Mouse (Mus musculus) hindbrain, embryonic 10.5 days (tissue): Measurements from ENCODE around the gene Calhm3. TPM values are rescaled to one million over a fixed set of nuclear protein-coding genes. Genes with fewer than 3 reads are reported as not detected.

ENCODE experiments used
- DNase-seq: peaks from one replicate; pipeline ENCODE4 v3.0.0-alpha.2; 2017; ENCODE audit warnings: low spot score
- H3K27ac ChIP-seq: fragments of 300-500 bp; sonication (generic); 2 replicates; pipeline ENCODE4 v1.5.1; 2016; ENCODE audit warnings: mild to moderate bottlenecking, moderate library complexity
- H3K27me3 ChIP-seq: fragments of 300-500 bp; sonication (generic); 2 replicates; pipeline ENCODE4 v1.6.1; 2016; ENCODE audit warnings: mild to moderate bottlenecking; ENCODE audit not compliant: poor library complexity, insufficient read depth, severe bottlenecking
- H3K36me3 ChIP-seq: fragments of 300-500 bp; sonication (generic); 2 replicates; pipeline ENCODE4 v1.6.1; 2016; ENCODE audit warnings: mild to moderate bottlenecking, moderate library complexity
- H3K4me1 ChIP-seq: fragments of 300-500 bp; sonication (generic); replicated peaks from 2 replicates; pipeline ENCODE4 v1.6.1; 2016; ENCODE audit warnings: mild to moderate bottlenecking
- H3K4me3 ChIP-seq: fragments of 300-500 bp; sonication (generic); 2 replicates; pipeline ENCODE4 v1.5.1; 2016; ENCODE audit warnings: mild to moderate bottlenecking, moderate library complexity
- H3K9me3 ChIP-seq: fragments of 300-500 bp; sonication (generic); 2 replicates; pipeline ENCODE4 v1.6.1; 2016; ENCODE audit warnings: mild to moderate bottlenecking, moderate library complexity
- WGBS: fragments of 180-500 bp; shearing (Covaris S2); methylation state at CpG from one replicate; pipeline ENCODE4 v1.1.7; 2016; 5-methylcytosine and 5-hydroxymethylcytosine counted together
- polyA plus RNA-seq: library from polyadenylated mRNA; unstranded; fragments of >200 nt; fragmentation: Nextera tagmentation; extraction: Ambion mirVana; gene quantifications from 2 replicates; pipeline ENCODE4 v1.2.1, GENCODE M21; 2016

The Calhm3 gene
- polyA plus RNA-seq, 1 experiment from 2014 or later: not detected

DNA sequence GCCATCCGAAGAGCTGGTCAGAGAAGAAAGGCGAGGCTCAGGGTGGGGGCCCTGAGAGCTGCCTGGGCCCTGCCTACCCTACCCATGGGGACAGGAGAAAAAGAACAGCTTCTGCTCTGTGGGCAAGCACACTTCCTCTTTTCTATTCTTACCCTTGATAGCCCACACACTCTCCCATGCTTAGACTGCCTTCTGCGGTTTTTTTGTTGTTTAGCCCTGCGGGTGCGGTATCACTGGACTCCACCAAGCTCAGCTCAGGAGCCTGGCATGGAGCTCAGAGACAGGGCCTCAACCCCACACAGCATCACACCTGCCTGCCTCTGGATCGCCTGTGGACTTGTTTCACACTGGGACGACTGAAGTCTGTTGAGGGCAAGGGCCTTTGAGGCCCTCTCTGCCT lies 24.4 kb downstream of the Calhm3 start:
- peaks cover 8% of the 10 kb centered on the region; the same call in 1 of the 2 replicates for H3K27me3 ChIP-seq
- DNase-seq: no peak
- H3K9me3 ChIP-seq: no peaks in the 10 kb centered on the region
- H3K4me1 ChIP-seq: peaks cover 23% of the 10 kb centered on the region
- WGBS: 93% methylated on average over 7 of the region's 7 CpGs
- H3K36me3 ChIP-seq: peaks cover 54% of the 10 kb centered on the region
- H3K4me3 ChIP-seq: no peak overlapping the region
- no peak overlapping the region for H3K27ac ChIP-seq

DNA sequence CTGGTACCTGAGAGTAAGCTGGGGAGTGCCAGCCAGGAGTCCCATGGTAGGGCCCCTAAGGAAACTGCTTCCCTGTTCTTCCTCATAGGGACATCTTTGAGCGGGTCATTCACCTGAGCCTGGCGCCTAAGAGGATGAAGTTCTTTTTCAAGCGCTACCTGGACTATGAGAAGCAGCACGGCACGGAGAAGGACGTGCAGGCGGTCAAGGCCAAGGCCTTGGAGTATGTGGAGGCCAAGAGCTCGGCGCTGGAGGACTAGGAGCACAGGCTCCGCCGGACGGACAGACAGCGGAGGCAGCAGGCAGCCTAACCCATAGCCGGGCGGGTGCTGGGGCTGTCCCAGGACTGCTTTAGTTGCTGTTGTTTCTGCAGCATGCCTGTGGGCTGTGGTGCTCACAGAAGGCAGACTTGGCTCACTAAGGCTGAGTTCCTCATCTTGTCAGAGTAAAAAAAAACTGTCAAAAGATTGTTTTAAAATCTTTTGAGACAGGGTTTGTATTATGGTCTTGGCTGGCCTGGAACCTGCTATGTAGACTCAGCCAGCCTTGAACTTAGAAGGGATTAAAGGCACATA lies 26.9 kb downstream of the Calhm3 start:
- H3K9me3 ChIP-seq: no peaks in the 10 kb centered on the region
- H3K27ac ChIP-seq: no peak overlapping the region
- 93% methylated on average over 15 of the region's 15 CpGs for WGBS
- peaks cover 79% of the 10 kb centered on the region for H3K36me3 ChIP-seq
- no peaks in the 10 kb centered on the region for H3K27me3 ChIP-seq
- H3K4me1 ChIP-seq: no peaks in the 10 kb centered on the region
- H3K4me3 ChIP-seq: no peak overlapping the region
- no peak for DNase-seq

DNA sequence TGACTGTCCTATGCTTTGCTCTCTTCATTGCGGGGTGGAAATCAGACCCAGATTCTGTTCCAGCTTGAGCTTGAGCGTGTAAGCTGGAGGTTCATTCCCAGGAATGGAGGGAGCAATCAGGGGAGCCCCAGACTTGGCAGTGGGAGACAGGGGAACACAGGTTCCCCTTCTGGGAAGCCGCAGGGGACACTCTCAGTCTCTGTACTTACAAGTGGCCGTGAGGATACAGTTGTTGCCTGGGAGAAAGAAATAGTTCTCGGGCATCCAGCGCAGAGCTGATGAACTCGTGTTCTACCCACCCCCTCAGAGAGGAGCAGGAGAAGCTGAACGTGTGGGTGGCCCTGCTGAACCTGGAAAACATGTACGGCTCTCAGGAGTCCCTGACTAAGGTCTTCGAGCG lies 28.7 kb downstream of the Calhm3 start:
- H3K9me3 ChIP-seq: no peaks in the 10 kb centered on the region
- no peaks in the 10 kb centered on the region for H3K27me3 ChIP-seq
- H3K36me3 ChIP-seq: peaks cover 97% of the 10 kb centered on the region
- H3K27ac ChIP-seq: no peak overlapping the region
- DNase-seq: no peak
- no peaks in the 10 kb centered on the region for H3K4me1 ChIP-seq
- 94% methylated on average over 11 of the region's 11 CpGs for WGBS
- H3K4me3 ChIP-seq: no peak overlapping the region

DNA sequence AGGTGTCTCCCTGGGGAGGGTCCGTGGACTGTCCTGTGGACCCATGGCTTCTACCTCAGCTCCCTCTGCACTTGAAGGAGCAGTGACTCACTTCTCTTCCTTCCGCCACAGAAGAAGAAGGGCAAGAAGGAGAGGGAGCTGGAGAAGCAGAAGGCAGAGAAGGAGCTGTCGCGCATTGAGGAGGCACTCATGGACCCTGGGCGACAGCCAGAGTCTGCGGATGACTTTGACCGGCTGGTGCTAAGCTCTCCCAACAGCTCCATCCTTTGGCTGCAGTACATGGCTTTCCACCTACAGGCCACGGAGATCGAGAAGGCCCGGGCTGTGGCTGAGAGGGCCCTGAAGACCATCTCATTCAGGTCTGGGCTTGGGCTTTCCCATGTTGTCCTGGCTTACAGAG lies 29.4 kb downstream of the Calhm3 start:
- no peaks in the 10 kb centered on the region for H3K9me3 ChIP-seq

DNA sequence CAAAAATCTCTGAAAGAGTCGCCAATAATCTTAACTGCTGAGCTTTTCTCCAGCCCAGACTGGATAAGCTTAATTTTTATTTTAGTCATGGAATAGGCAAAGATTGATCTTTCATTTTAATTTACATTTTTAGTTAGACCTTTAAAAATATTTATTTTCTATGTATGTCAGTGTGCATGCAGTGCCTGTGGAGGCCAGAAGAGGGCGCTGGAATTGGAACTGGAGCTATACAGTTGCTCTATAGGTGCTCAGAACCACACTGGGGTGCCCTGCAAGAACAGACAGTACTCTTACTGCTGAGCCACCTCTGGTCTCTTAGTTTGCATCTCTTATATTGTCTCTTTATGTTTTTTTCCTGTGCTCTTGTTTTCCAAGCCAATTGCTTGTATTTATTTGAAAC lies 34.8 kb downstream of the Calhm3 start:
- 27% methylated on average over 2 of the region's 2 CpGs for WGBS
- Histone ChIP-seq H3K4me1 (no peaks in the 10 kb centered on the region), H3K27ac (no peak overlapping the region), H3K36me3 (peaks cover 87% of the 10 kb centered on the region), H3K9me3 (no peaks in the 10 kb centered on the region), H3K4me3 (no peak overlapping the region), H3K27me3 (no peaks in the 10 kb centered on the region)
- DNase-seq: peak; percentile 40

More for the DNA sequence above, 29.4 kb downstream of the Calhm3 start:
- Histone ChIP-seq H3K4me1 (no peaks in the 10 kb centered on the region), H3K27me3 (no peaks in the 10 kb centered on the region), H3K27ac (no peak overlapping the region), H3K36me3 (peaks cover 100% of the 10 kb centered on the region), H3K4me3 (no peak overlapping the region)
- WGBS: 96% methylated on average over 10 of the region's 10 CpGs
- DNase-seq: no peak

DNA sequence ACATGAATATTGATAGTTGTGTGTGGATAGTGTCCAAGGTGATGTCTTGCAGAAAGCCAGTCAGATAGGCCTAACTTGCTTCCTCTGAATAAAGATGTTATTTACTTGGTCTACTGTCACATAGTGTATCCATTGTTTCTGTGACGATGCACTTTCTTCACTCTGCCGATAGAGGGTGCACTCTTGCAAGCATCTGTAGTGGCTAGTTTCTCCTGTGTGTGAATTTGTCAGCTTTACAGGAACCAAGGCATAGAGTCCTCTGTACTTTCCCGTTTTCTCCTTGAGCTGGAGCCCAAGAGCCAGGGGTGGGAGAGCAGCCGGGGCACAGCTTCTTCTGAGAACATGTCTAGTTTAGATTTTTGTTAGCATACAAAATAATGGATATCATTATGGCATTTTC lies 36.5 kb downstream of the Calhm3 start:
- Histone ChIP-seq H3K27me3 (no peaks in the 10 kb centered on the region), H3K9me3 (no peaks in the 10 kb centered on the region), H3K4me1 (no peaks in the 10 kb centered on the region), H3K36me3 (peaks cover 87% of the 10 kb centered on the region), H3K27ac (no peak overlapping the region), H3K4me3 (no peak overlapping the region)
- DNase-seq: peak; percentile 16
- WGBS: 50% methylated on average over 4 of the region's 4 CpGs

DNA sequence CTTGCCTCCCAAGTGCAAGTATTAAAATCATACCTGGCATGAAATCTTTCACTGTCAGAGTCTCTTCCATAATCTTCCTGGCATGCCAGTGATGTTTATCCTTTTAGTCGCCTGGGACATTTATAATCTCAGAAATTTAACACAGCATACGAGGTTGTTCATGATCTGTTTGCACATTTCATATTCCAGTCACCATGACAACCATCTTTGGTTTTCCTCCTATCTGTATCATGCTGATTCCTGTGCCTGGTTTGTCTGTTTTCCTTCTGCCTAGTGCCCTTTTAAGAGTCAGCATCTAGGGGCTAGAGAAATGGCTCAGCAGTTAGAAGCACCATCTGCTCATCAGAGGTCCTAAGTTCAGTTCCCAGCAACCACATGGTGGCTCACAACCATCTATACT lies 38.9 kb downstream of the Calhm3 start:
- WGBS: 83% methylated on average over 2 of the region's 2 CpGs
- Histone ChIP-seq H3K9me3 (no peaks in the 10 kb centered on the region), H3K4me3 (no peak overlapping the region), H3K4me1 (no peaks in the 10 kb centered on the region), H3K27ac (no peak overlapping the region), H3K36me3 (peaks cover 86% of the 10 kb centered on the region), H3K27me3 (no peaks in the 10 kb centered on the region)
- DNase-seq: no peak

DNA sequence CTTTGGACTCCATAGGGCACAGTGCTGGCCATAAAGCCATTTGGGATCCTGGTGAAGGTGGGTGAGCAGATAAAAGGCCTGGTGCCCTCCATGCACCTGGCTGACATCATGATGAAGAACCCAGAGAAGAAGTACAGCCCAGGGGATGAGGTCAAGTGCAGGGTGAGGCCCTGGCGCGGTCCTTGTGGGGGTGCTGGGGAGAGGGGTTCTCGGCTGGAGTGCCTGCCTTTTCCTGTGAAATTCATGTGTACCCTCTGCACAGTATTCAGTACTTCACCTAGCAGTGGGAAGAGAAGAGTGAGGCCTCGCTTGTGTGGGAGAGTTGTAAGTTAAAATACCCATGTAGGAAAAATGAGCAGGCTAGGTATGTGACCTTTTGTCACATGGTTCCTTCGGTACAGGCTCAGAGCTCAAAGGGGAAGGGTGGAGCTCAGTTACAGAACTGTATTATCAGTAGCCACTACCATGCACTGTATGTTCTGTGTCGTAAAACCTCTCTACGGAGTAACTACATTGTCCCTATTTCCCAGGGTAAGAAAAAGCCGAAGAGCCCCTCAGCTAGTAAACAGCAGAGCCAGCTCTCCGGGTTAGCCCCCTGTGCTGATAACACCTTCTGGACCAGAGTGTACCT lies 52.8 kb downstream of the Calhm3 start:
- 94% methylated on average over 9 of the region's 9 CpGs for WGBS
- Histone ChIP-seq H3K27ac (no peak overlapping the region), H3K4me3 (no peak overlapping the region), H3K9me3 (no peaks in the 10 kb centered on the region), H3K27me3 (no peaks in the 10 kb centered on the region), H3K36me3 (peaks cover 100% of the 10 kb centered on the region), H3K4me1 (0 out of 2 replicates have a peak, but pooled peaks cover 7% of the 10 kb centered on the region)
- no peak for DNase-seq

Other genes starting within 250 kb of the Calhm3 start
- gene Ina, start 143.1 kb downstream of the Calhm3 start, polyA plus RNA-seq: 75.7 and 248 TPM in 2 replicates
- gene Nt5c2, start 142.6 kb downstream of the Calhm3 start, polyA plus RNA-seq: 65.1 and 69.6 TPM in 2 replicates
- 28.0 and 35.8 TPM in 2 replicates for gene Pcgf6, start 106.9 kb downstream of the Calhm3 start, polyA plus RNA-seq
- 6.7 and 7.0 TPM in 2 replicates for gene Taf5, start 90.0 kb downstream of the Calhm3 start, polyA plus RNA-seq
- 1,105 and 1,298 TPM in 2 replicates for gene Usmg5, start 67.1 kb downstream of the Calhm3 start, polyA plus RNA-seq
- 8.7 and 13.5 TPM in 2 replicates for gene Pdcd11, start 67.0 kb downstream of the Calhm3 start, polyA plus RNA-seq
- 1.8 and 1.9 TPM in 2 replicates for gene Calhm2, start 19.5 kb downstream of the Calhm3 start, polyA plus RNA-seq
- gene Calhm1, start 13.5 kb downstream of the Calhm3 start, polyA plus RNA-seq: not detected in 2 replicates
- gene Neurl1a, start 21.1 kb upstream of the Calhm3 start, polyA plus RNA-seq: 5.7 and 5.9 TPM in 2 replicates